Mouse (Mus musculus) lung, adult 2 months (tissue): Measurements from ENCODE around the gene Snx11.

ENCODE experiments used
- CTCF ChIP-seq: fragments of 200-500 bp; IDR thresholded peaks from 2 replicates; pipeline ENCODE4 v1.5.1; 2011; ENCODE audit warnings: mild to moderate bottlenecking, low read length, control low read depth; ENCODE audit not compliant: insufficient read depth
- POLR2A ChIP-seq: fragments of 200-500 bp; IDR thresholded peaks from 2 replicates; pipeline ENCODE4 v1.6.1; 2011; ENCODE audit warnings: low read depth, mild to moderate bottlenecking, control low read depth, low read length, borderline replicate concordance; ENCODE audit errors: extremely low read depth

- no peak for TF ChIP-seq CTCF
- no peak for TF ChIP-seq POLR2A
These were observed 13.3 kb upstream of the Snx11 start for GRCm38 (mm10) chr11:96790681-96791080.
